Mouse (Mus musculus) brain, embryonic 14.5 days (tissue): ENCODE data around the gene Fopnl.

Experiments used
- CTCF ChIP-seq: fragments of 200-500 bp; IDR thresholded peaks from 2 replicates; pipeline ENCODE4 v1.5.1; 2012; ENCODE audit warnings: inconsistent platforms, mild to moderate bottlenecking, moderate library complexity, borderline replicate concordance; ENCODE audit not compliant: insufficient read depth, insufficient read length; ENCODE audit errors: extremely low read depth
- POLR2A ChIP-seq: fragments of 200-500 bp; IDR thresholded peaks from 2 replicates; pipeline ENCODE4 v1.6.1; 2012; ENCODE audit warnings: mild to moderate bottlenecking, inconsistent platforms, borderline replicate concordance; ENCODE audit not compliant: poor library complexity, insufficient read depth, insufficient read length, severe bottlenecking; ENCODE audit errors: extremely low read depth

- TF ChIP-seq CTCF (no peak), POLR2A (no peak)
Measured at GRCm38 (mm10) chr16:14362099-14362820, 45.1 kb upstream of the Fopnl start.
